Mouse (Mus musculus): Measurements from ENCODE around the gene Pink1.

GRCm38 (mm10) chr4:138278346-138278745, 47.8 kb downstream of the Pink1 start:
- TF ChIP-seq CTCF (IDR thresholded peaks at IDR 0.05; ENCODE audit: low read depth, low read length), result no peak
- no peak for TF ChIP-seq POLR2A (IDR thresholded peaks at IDR 0.05; ENCODE audit: borderline replicate concordance, low read depth, low read length)

All from bone marrow macrophage, adult 2 months (primary cell).